Mouse (Mus musculus) stomach, embryonic 16.5 days (tissue): ENCODE measurements around the gene 2010300C02Rik. TPM values are rescaled to one million over a fixed set of nuclear protein-coding genes. Genes with fewer than 3 reads are reported as not detected.

Experiments used
- ATAC-seq: fragments of 200-750 bp; cut with Nextera tagmentation; 2 replicates; pipeline ENCODE4 v1.8.0; 2017; ENCODE audit warnings: moderate number of reproducible peaks, moderate TSS enrichment; ENCODE audit not compliant: insufficient read depth, low FRiP score
- H3K27ac ChIP-seq: fragments of 300-500 bp; sonication (generic); 2 replicates; pipeline ENCODE4 v1.5.1; 2014; ENCODE audit warnings: low read length
- H3K27me3 ChIP-seq: fragments of 300-500 bp; sonication (generic); 2 replicates; pipeline ENCODE4 v1.6.1; 2014; ENCODE audit warnings: low read length, control low read depth, mixed read lengths; ENCODE audit not compliant: control insufficient read depth, insufficient read depth
- H3K36me3 ChIP-seq: fragments of 300-500 bp; sonication (generic); 2 replicates; pipeline ENCODE4 v1.6.1; 2014; ENCODE audit warnings: low read length; ENCODE audit not compliant: control insufficient read depth, insufficient read depth
- H3K4me1 ChIP-seq: fragments of 300-500 bp; sonication (generic); 2 replicates; pipeline ENCODE4 v1.6.1; 2014; ENCODE audit warnings: low read length, control low read depth, mixed read lengths; ENCODE audit not compliant: control insufficient read depth, insufficient read depth
- H3K4me2 ChIP-seq: fragments of 300-500 bp; sonication (generic); 2 replicates; pipeline ENCODE4 v1.6.1; 2014; ENCODE audit warnings: low read depth, low read length, mixed read lengths
- H3K4me3 ChIP-seq: fragments of 300-500 bp; sonication (generic); replicated peaks from 2 replicates; pipeline ENCODE4 v1.5.1; 2014; ENCODE audit warnings: mild to moderate bottlenecking, low read length
- H3K9ac ChIP-seq: fragments of 300-500 bp; sonication (generic); 2 replicates; pipeline ENCODE4 v1.6.1; 2014; ENCODE audit warnings: low read length
- H3K9me3 ChIP-seq: fragments of 300-500 bp; sonication (generic); replicated peaks from 2 replicates; pipeline ENCODE4 v1.6.1; 2016; ENCODE audit warnings: low read length, control low read depth; ENCODE audit not compliant: control insufficient read depth
- WGBS: fragments of 180-500 bp; shearing (Covaris S2); extraction: QIAGEN DNeasy Blood & Tissue Kit; methylation state at CpG from one replicate; pipeline ENCODE4 v1.1.7; 2014; 5-methylcytosine and 5-hydroxymethylcytosine counted together
- polyA plus RNA-seq: library from polyadenylated mRNA; unstranded; fragments of >200 nt; fragmentation: Nextera tagmentation; extraction: Ambion mirVana; gene quantifications from 2 replicates; pipeline ENCODE4 v1.2.1, GENCODE M21; 2015

The 2010300C02Rik gene
- polyA plus RNA-seq, 1 experiment from 2014 or later = 10.3 TPM

DNA sequence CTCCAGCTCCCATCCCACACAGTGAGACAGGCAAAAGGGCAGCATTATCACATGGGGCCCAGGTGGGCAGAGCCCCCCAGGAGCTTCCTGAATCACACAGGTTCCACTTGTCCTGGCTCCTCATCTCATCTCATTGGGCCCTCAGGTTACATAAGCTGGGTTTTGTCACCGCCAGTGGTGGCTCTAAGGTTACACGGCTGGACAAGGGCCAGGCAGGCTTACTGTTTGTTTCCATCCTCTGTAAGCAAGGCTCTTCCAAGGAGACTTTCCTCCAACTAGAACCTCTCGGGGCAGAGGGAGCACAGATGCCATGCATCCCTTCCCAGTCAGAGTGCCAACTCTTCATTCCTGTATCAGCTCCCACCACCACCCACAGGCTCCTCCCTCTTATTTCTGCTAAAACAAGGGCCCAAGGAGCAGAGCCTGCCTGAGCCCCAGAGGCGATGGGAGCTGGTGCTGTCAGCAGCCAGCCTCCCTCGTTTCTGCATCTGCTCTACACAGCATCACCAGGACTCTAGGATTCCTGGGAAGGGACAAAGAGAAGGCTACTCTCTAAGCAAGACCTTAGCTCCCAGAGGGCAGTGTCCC lies 20.9 kb downstream of the 2010300C02Rik start:
- WGBS = 63% methylated on average over 5 of the region's 5 CpGs
- no peaks in the 10 kb centered on the region for H3K36me3 ChIP-seq

GRCm38 (mm10) chr1:37698186-37698839 lies 21.6 kb downstream of the 2010300C02Rik start:
- Histone ChIP-seq H3K9ac (no peak overlapping the region), H3K4me1 (no peaks in the 10 kb centered on the region; the same call in 1 of the 2 replicates), H3K4me3 (no peak overlapping the region), H3K4me2 (no peak overlapping the region), H3K27ac (no peak overlapping the region), H3K36me3 (no peaks in the 10 kb centered on the region), H3K9me3 (no peaks in the 10 kb centered on the region), H3K27me3 (no peaks in the 10 kb centered on the region)
- 66% methylated on average over 8 of the region's 8 CpGs for WGBS
- ATAC-seq = no peak

More for the DNA sequence above, 20.9 kb downstream of the 2010300C02Rik start:
- Histone ChIP-seq H3K4me2 (no peak overlapping the region), H3K9ac (no peak overlapping the region), H3K9me3 (no peaks in the 10 kb centered on the region), H3K4me1 (no peaks in the 10 kb centered on the region; the same call in 1 of the 2 replicates), H3K4me3 (no peak overlapping the region), H3K27me3 (no peaks in the 10 kb centered on the region), H3K27ac (no peak overlapping the region)
- no peak for ATAC-seq

GRCm38 (mm10) chr1:37696918-37697317 lies 23.0 kb downstream of the 2010300C02Rik start:
- H3K9ac ChIP-seq = no peak overlapping the region
- ATAC-seq = no peak; the same call in 1 of the 2 replicates
- H3K4me1 ChIP-seq = no peaks in the 10 kb centered on the region; the same call in 1 of the 2 replicates
- no peak overlapping the region for H3K27ac ChIP-seq
- WGBS = 78% methylated on average over 3 of the region's 3 CpGs
- no peak overlapping the region for H3K4me3 ChIP-seq
- no peak overlapping the region for H3K4me2 ChIP-seq
- H3K27me3 ChIP-seq = no peaks in the 10 kb centered on the region
- H3K36me3 ChIP-seq = no peaks in the 10 kb centered on the region
- H3K9me3 ChIP-seq = no peaks in the 10 kb centered on the region

DNA sequence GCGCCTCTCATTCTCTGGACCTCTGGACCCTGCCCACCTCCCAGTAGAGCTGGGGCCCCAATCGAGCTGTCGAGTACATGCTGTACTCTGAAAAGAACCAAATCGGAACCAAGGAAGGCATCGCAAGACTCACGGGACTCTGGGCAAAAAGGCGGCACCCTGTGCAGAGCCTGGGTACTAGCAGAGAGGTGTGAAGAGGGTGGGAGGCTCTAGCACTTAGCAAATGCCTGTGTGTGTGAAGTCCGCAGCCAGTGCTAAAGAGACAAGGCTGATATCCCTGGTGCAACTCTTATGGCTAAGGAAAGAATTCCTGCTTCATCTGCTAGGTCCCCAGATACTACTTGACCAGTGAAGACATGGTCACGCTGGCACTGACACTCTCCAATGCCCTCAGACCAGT lies 24.2 kb downstream of the 2010300C02Rik start:
- WGBS = 79% methylated on average over 9 of the region's 9 CpGs

DNA sequence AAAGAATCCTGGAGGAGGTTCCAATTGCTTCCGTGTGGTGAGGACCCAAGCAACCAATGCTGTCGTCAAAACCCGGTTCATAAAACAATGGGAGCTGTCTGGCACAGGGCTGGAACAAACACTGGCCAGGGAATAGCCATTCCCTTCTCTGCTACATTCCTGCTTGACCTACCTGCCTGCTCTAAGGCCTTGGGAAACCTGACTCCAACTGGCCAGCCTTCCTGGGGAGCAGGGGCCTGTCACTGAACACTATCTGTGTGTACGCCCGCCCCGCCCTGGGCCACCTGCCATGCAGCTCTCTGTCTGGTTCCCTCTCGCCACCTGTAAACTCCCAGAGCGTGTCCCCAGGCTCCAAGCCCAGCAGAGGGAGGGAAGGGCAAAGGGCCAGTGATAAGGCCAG lies 25.5 kb downstream of the 2010300C02Rik start:
- Histone ChIP-seq H3K36me3 (no peaks in the 10 kb centered on the region), H3K4me1 (no peaks in the 10 kb centered on the region; the same call in 1 of the 2 replicates), H3K9me3 (no peaks in the 10 kb centered on the region), H3K27ac (peak overlapping the region; percentile 64), H3K4me3 (no peak overlapping the region), H3K4me2 (no peak overlapping the region), H3K9ac (no peak overlapping the region), H3K27me3 (no peaks in the 10 kb centered on the region)
- peak; percentile 93 for ATAC-seq
- WGBS = 24% methylated on average over 8 of the region's 8 CpGs

More for the DNA sequence above, 24.2 kb downstream of the 2010300C02Rik start:
- no peak overlapping the region for H3K9ac ChIP-seq
- ATAC-seq = no peak
- no peaks in the 10 kb centered on the region; the same call in 1 of the 2 replicates for H3K4me1 ChIP-seq
- no peak overlapping the region for H3K4me2 ChIP-seq
- no peaks in the 10 kb centered on the region for H3K27me3 ChIP-seq
- no peaks in the 10 kb centered on the region for H3K9me3 ChIP-seq
- H3K27ac ChIP-seq = no peak overlapping the region
- no peak overlapping the region for H3K4me3 ChIP-seq
- H3K36me3 ChIP-seq = no peaks in the 10 kb centered on the region

DNA sequence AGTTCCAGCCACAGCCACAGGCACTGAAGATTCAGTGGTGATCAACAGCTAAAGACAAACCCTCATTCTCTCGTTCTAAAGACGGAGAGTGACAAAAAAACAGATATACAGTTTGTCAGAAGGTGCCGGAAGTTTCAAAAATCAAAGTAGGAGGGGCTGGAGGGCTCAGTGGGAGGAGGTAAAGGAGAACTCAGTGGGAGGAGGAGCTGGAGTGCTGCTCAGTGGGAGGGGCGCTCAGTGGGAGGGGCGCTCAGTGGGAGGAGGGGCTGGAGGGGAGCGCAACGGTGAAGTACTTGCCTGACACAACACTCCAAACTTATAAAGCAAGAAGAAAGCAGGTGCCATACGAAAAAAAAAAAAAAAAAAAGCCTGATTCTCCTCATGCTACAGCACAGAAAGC lies 28.7 kb downstream of the 2010300C02Rik start:
- H3K36me3 ChIP-seq = no peaks in the 10 kb centered on the region
- ATAC-seq = no peak
- no peak overlapping the region for H3K4me3 ChIP-seq
- no peak overlapping the region for H3K4me2 ChIP-seq
- 0 out of 2 replicates have a peak, but pooled peaks cover 4% of the 10 kb centered on the region for H3K4me1 ChIP-seq
- H3K9ac ChIP-seq = no peak overlapping the region
- H3K27ac ChIP-seq = no peak overlapping the region
- H3K9me3 ChIP-seq = no peaks in the 10 kb centered on the region
- WGBS = 40% methylated on average over 8 of the region's 8 CpGs
- no peaks in the 10 kb centered on the region for H3K27me3 ChIP-seq

DNA sequence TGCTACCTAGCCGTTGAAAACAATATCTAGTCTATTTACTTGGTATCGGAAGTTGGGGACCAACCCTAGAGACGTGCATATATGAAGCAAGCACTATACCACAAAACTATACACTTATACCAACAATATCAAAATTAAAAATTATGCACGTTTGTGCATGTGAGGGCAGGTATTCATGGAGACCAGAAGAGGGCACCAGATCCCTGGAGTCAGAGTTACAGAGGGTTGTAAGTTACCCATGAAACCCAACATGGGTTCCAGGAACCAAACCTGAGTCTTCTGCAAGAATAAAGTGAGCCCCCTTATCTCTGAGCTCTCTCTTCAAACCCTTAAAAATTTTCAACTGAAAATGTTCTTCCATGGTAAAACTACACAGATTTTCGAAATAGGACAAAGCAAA lies 29.2 kb downstream of the 2010300C02Rik start:
- Histone ChIP-seq H3K4me2 (no peak overlapping the region), H3K4me1 (0 out of 2 replicates have a peak, but pooled peaks cover 4% of the 10 kb centered on the region), H3K9ac (no peak overlapping the region), H3K36me3 (no peaks in the 10 kb centered on the region), H3K27me3 (no peaks in the 10 kb centered on the region), H3K27ac (no peak overlapping the region), H3K9me3 (no peaks in the 10 kb centered on the region), H3K4me3 (no peak overlapping the region)
- no peak for ATAC-seq
- WGBS = 81% methylated on average over 5 of the region's 5 CpGs

- Histone ChIP-seq H3K9ac (no peak overlapping the region), H3K4me2 (no peak overlapping the region), H3K4me3 (no peak overlapping the region), H3K27me3 (no peaks in the 10 kb centered on the region), H3K9me3 (no peaks in the 10 kb centered on the region), H3K27ac (no peak overlapping the region), H3K4me1 (0 out of 2 replicates have a peak, but pooled peaks cover 4% of the 10 kb centered on the region), H3K36me3 (no peaks in the 10 kb centered on the region)
- 73% methylated on average over 6 of the region's 6 CpGs for WGBS
- no peak for ATAC-seq
Observed at GRCm38 (mm10) chr1:37689730-37690129, 30.2 kb downstream of the 2010300C02Rik start.

- H3K27me3 ChIP-seq = no peaks in the 10 kb centered on the region
- no peak overlapping the region for H3K27ac ChIP-seq
- 0 out of 2 replicates have a peak, but pooled peaks have one; percentile 15 for ATAC-seq
- no peak overlapping the region for H3K4me3 ChIP-seq
- no peaks in the 10 kb centered on the region for H3K36me3 ChIP-seq
- 59% methylated on average over 8 of the region's 8 CpGs for WGBS
- H3K4me2 ChIP-seq = no peak overlapping the region
- H3K9ac ChIP-seq = no peak overlapping the region
- H3K4me1 ChIP-seq = 0 out of 2 replicates have a peak, but pooled peaks cover 4% of the 10 kb centered on the region
- no peaks in the 10 kb centered on the region for H3K9me3 ChIP-seq
Observed at GRCm38 (mm10) chr1:37688351-37688750, 31.5 kb downstream of the 2010300C02Rik start.
